Mouse (Mus musculus) limb, embryonic 11.5 days (tissue): ENCODE measurements at regions not wholly inside any gene's neighbourhood (a gene's known extent, or its start where the extent isn't known, plus 50 kb on each side); places are given as distances from the start of the nearest gene placed in this dataset.

ENCODE experiments used
- ATAC-seq: fragments of 200-750 bp; cut with Nextera tagmentation; 2 replicates; pipeline ENCODE4 v1.8.0; 2017; ENCODE audit warnings: low read depth; ENCODE audit not compliant: insufficient number of reproducible peaks, low FRiP score, low TSS enrichment
- DNase-seq: peaks from one replicate; pipeline ENCODE4 v3.0.0-alpha.2; 2015; ENCODE audit warnings: low spot score
- H3K27ac ChIP-seq: fragments of 300-500 bp; sonication (generic); replicated peaks from 2 replicates; pipeline ENCODE4 v1.5.1; 2014; ENCODE audit warnings: low read depth, mild to moderate bottlenecking, low read length
- H3K27me3 ChIP-seq: fragments of 300-500 bp; sonication (generic); 2 replicates; pipeline ENCODE4 v1.6.1; 2014; ENCODE audit warnings: mild to moderate bottlenecking, low read length, mixed read lengths; ENCODE audit not compliant: control insufficient read depth, insufficient read depth
- H3K36me3 ChIP-seq: fragments of 300-500 bp; sonication (generic); 2 replicates; pipeline ENCODE4 v1.6.1; 2014; ENCODE audit warnings: mild to moderate bottlenecking, low read length, moderate library complexity, mixed read lengths; ENCODE audit not compliant: control insufficient read depth, insufficient read depth
- H3K4me1 ChIP-seq: fragments of 300-500 bp; sonication (generic); 2 replicates; pipeline ENCODE4 v1.6.1; 2014; ENCODE audit warnings: low read length, mixed read lengths; ENCODE audit not compliant: control insufficient read depth, insufficient read depth
- H3K4me2 ChIP-seq: fragments of 300-500 bp; sonication (generic); 2 replicates; pipeline ENCODE4 v1.6.1; 2014; ENCODE audit warnings: low read depth, mild to moderate bottlenecking, moderate library complexity; ENCODE audit not compliant: severe bottlenecking
- H3K4me3 ChIP-seq: fragments of 300-500 bp; sonication (generic); 2 replicates; pipeline ENCODE4 v1.5.1; 2014; ENCODE audit warnings: low read depth, low read length
- H3K9ac ChIP-seq: fragments of 300-500 bp; sonication (generic); 2 replicates; pipeline ENCODE4 v1.6.1; 2014; ENCODE audit warnings: mild to moderate bottlenecking, low read length
- H3K9me3 ChIP-seq: fragments of 300-500 bp; sonication (generic); 2 replicates; pipeline ENCODE4 v1.6.1; 2016; ENCODE audit warnings: low read length; ENCODE audit not compliant: control insufficient read depth
- WGBS: fragments of 180-500 bp; shearing (Covaris S2); extraction: QIAGEN DNeasy Blood & Tissue Kit; methylation state at CpG from one replicate; pipeline ENCODE4 v1.1.7; 2014; 5-methylcytosine and 5-hydroxymethylcytosine counted together

GRCm38 (mm10) chr4:78666326-78666725 lies 454.6 kb upstream of the Ptprd start:
- H3K27ac ChIP-seq, result no peak overlapping the region
- no peaks in the 10 kb centered on the region for H3K4me1 ChIP-seq
- no peaks in the 10 kb centered on the region for H3K36me3 ChIP-seq
- no peaks in the 10 kb centered on the region for H3K27me3 ChIP-seq
- H3K4me2 ChIP-seq, result no peak overlapping the region
- H3K4me3 ChIP-seq, result no peak overlapping the region
- no peak for ATAC-seq
- no peak overlapping the region for H3K9ac ChIP-seq
- DNase-seq, result no peak
- H3K9me3 ChIP-seq, result no peaks in the 10 kb centered on the region
- 88% methylated on average over 1 of the region's 1 CpGs for WGBS

DNA sequence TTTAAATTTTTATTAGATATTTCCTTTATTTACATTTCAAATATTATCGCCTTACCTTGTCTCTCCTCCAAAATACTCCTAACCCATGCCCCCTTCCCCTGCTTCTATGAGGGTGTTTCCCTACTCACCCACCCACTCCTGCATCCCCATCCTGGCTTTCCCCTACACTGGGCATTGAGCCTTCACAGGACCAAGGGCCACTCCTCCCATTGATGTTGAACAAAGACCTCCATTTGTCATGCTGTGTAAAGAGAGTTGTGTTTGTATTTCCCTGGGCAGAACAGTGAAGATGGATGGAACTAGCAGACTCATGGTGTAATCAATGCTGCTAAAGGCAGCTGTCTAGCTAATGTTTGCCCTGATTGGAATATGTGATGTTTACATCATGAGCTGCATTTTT lies 431.0 kb upstream of the Ptprd start:
- no peaks in the 10 kb centered on the region for H3K9me3 ChIP-seq
- H3K4me1 ChIP-seq, result no peaks in the 10 kb centered on the region
- no peak overlapping the region for H3K27ac ChIP-seq
- no peak overlapping the region for H3K4me3 ChIP-seq
- H3K36me3 ChIP-seq, result no peaks in the 10 kb centered on the region
- ATAC-seq (no peak), DNase-seq (no peak)
- no peak overlapping the region for H3K4me2 ChIP-seq
- H3K9ac ChIP-seq, result no peak overlapping the region
- no peaks in the 10 kb centered on the region for H3K27me3 ChIP-seq
- WGBS, result 97% methylated on average over 1 of the region's 1 CpGs

DNA sequence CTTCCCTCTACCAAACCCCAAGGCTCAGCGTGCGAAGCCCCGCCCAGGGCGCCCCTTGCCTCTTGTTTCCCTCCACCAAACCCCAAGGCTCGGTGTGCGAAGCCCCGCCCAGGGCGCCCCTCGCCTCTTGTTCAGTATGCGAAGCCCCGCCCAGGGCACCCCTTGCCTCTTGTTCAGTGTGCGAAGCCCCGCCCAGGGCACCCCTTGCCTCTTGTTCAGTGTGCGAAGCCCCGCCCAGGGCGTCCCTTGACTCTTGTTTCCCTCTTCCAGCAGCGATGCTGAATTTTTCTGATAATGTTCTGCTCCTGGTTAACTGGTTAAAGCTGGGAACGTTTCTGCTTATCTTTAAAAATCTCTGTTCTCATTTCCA lies 394.7 kb upstream of the Ptprd start:
- Histone ChIP-seq H3K9ac (peak overlapping the region; percentile 37; the same call in 1 of the 2 replicates), H3K27ac (no peak overlapping the region; the same call in 1 of the 2 replicates), H3K4me1 (no peaks in the 10 kb centered on the region), H3K4me2 (peak overlapping the region; percentile 36), H3K27me3 (no peaks in the 10 kb centered on the region), H3K36me3 (no peaks in the 10 kb centered on the region), H3K9me3 (no peaks in the 10 kb centered on the region), H3K4me3 (peak overlapping the region; percentile 6; the same call in 1 of the 2 replicates)
- DNase-seq, result peak; percentile 34
- WGBS, result 15% methylated on average over 18 of the region's 18 CpGs
- peak; percentile 75; the same call in 1 of the 2 replicates for ATAC-seq

- DNase-seq (no peak), ATAC-seq (no peak)
- peak overlapping the region; percentile 6; the same call in 1 of the 2 replicates for H3K4me3 ChIP-seq
- WGBS, result 81% methylated on average over 4 of the region's 4 CpGs
- peak overlapping the region; percentile 36; the same call in 1 of the 2 replicates for H3K4me2 ChIP-seq
- peak overlapping the region; percentile 37; the same call in 1 of the 2 replicates for H3K9ac ChIP-seq
- no peaks in the 10 kb centered on the region for H3K9me3 ChIP-seq
- H3K36me3 ChIP-seq, result no peaks in the 10 kb centered on the region
- no peaks in the 10 kb centered on the region for H3K4me1 ChIP-seq
- H3K27ac ChIP-seq, result no peak overlapping the region; the same call in 1 of the 2 replicates
- no peaks in the 10 kb centered on the region for H3K27me3 ChIP-seq
These were observed 394.2 kb upstream of the Ptprd start for GRCm38 (mm10) chr4:78605763-78606460.

GRCm38 (mm10) chr4:78581590-78581989 lies 369.8 kb upstream of the Ptprd start:
- no peaks in the 10 kb centered on the region for H3K4me1 ChIP-seq
- H3K9me3 ChIP-seq, result no peaks in the 10 kb centered on the region
- WGBS, result 97% methylated on average over 2 of the region's 2 CpGs
- H3K36me3 ChIP-seq, result no peaks in the 10 kb centered on the region
- no peak for DNase-seq
- H3K9ac ChIP-seq, result no peak overlapping the region
- H3K27ac ChIP-seq, result no peak overlapping the region
- no peak for ATAC-seq
- no peak overlapping the region for H3K4me2 ChIP-seq
- no peaks in the 10 kb centered on the region for H3K27me3 ChIP-seq
- no peak overlapping the region for H3K4me3 ChIP-seq

GRCm38 (mm10) chr4:78565356-78565755 lies 353.6 kb upstream of the Ptprd start:
- no peak for DNase-seq
- Histone ChIP-seq H3K4me2 (no peak overlapping the region), H3K36me3 (no peaks in the 10 kb centered on the region), H3K27ac (no peak overlapping the region), H3K4me3 (no peak overlapping the region), H3K27me3 (no peaks in the 10 kb centered on the region), H3K9me3 (no peaks in the 10 kb centered on the region), H3K4me1 (no peaks in the 10 kb centered on the region), H3K9ac (no peak overlapping the region)
- ATAC-seq, result no peak
- 91% methylated on average over 2 of the region's 2 CpGs for WGBS
